Mouse (Mus musculus) embryonic facial prominence, embryonic 11.5 days (tissue): ENCODE measurements around the gene Olfr639. TPM values are rescaled to one million over a fixed set of nuclear protein-coding genes. Genes with fewer than 3 reads are reported as not detected.
"Not testable (repeated sequence)": the region's sequence is repeated elsewhere in the genome, so short reads cannot be mapped to it uniquely, and the experiment has no call there.

Source experiments
- ATAC-seq: fragments of 200-750 bp; cut with Nextera tagmentation; replicated peaks from 2 replicates; pipeline ENCODE4 v1.8.0; 2017; ENCODE audit warnings: low read depth; ENCODE audit not compliant: insufficient number of reproducible peaks, low FRiP score, low TSS enrichment
- DNase-seq: peaks from one replicate; pipeline ENCODE4 v3.0.0-alpha.2; 2015; ENCODE audit warnings: low spot score
- H3K27ac ChIP-seq: fragments of 300-500 bp; sonication (generic); replicated peaks from 2 replicates; pipeline ENCODE4 v1.5.1; 2014; ENCODE audit warnings: mild to moderate bottlenecking, low read depth, low read length, control low read depth
- H3K27me3 ChIP-seq: fragments of 300-500 bp; sonication (generic); 2 replicates; pipeline ENCODE4 v1.6.1; 2014; ENCODE audit warnings: mild to moderate bottlenecking, low read length, moderate library complexity, mixed read lengths; ENCODE audit not compliant: control insufficient read depth, insufficient read depth
- H3K36me3 ChIP-seq: fragments of 300-500 bp; sonication (generic); replicated peaks from 2 replicates; pipeline ENCODE4 v1.6.1; 2014; ENCODE audit warnings: low read depth, mild to moderate bottlenecking, low read length, moderate library complexity, mixed read lengths; ENCODE audit not compliant: control insufficient read depth, insufficient read depth
- H3K4me1 ChIP-seq: fragments of 300-500 bp; sonication (generic); 2 replicates; pipeline ENCODE4 v1.6.1; 2014; ENCODE audit warnings: low read length, mixed read lengths; ENCODE audit not compliant: control insufficient read depth, insufficient read depth
- H3K4me2 ChIP-seq: fragments of 300-500 bp; sonication (generic); 2 replicates; pipeline ENCODE4 v1.6.1; 2014; ENCODE audit warnings: low read depth, mild to moderate bottlenecking, control low read depth, low read length, moderate library complexity
- H3K4me3 ChIP-seq: fragments of 300-500 bp; sonication (generic); 2 replicates; pipeline ENCODE4 v1.5.1; 2014; ENCODE audit warnings: low read depth, low read length, control low read depth
- H3K9ac ChIP-seq: fragments of 300-500 bp; sonication (generic); replicated peaks from 2 replicates; pipeline ENCODE4 v1.6.1; 2014; ENCODE audit warnings: mild to moderate bottlenecking, control low read depth, low read length
- H3K9me3 ChIP-seq: fragments of 300-500 bp; sonication (generic); replicated peaks from 2 replicates; pipeline ENCODE4 v1.6.1; 2016; ENCODE audit warnings: mild to moderate bottlenecking, low read length, inconsistent platforms, mixed read lengths; ENCODE audit not compliant: control insufficient read depth
- WGBS: fragments of 180-500 bp; shearing (Covaris S2); extraction: QIAGEN DNeasy Blood & Tissue Kit; methylation state at CpG from one replicate; pipeline ENCODE4 v1.1.7; 2014; 5-methylcytosine and 5-hydroxymethylcytosine counted together
- polyA plus RNA-seq: library from polyadenylated mRNA; unstranded; fragments of >200 nt; fragmentation: Nextera tagmentation; extraction: Ambion mirVana; gene quantifications from 2 replicates; pipeline ENCODE4 v1.2.1, GENCODE M21; 2014

Olfr639 gene
- polyA plus RNA-seq, 1 experiment from 2014 or later, result not detected

DNA sequence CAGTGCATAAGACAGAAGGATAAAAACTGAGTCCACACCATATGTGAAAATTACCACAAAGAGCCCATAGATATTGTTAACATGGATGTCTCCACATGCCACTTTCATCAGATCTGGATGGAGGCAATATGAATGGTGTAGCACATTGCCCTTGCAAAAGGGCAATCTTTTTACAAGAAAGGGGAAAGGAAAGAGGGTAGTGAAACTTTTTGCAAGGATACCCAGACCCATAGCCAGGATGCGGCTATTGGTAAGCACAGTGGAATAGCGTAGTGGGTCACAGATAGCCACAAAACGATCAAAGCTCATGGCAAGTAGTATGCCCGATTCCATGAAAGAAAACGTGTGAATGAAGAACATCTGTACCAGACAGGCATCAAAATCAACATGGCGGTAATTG lies 4.5 kb upstream of the Olfr639 start:
- H3K4me2 ChIP-seq, result no peak overlapping the region
- H3K27me3 ChIP-seq, result no peaks in the 10 kb centered on the region
- no peak overlapping the region for H3K9ac ChIP-seq
- 93% methylated on average over 6 of the region's 6 CpGs for WGBS
- ATAC-seq (no peak), DNase-seq (no peak)
- H3K9me3 ChIP-seq, result no peaks in the 10 kb centered on the region
- no peak overlapping the region for H3K27ac ChIP-seq
- no peaks in the 10 kb centered on the region for H3K36me3 ChIP-seq
- no peaks in the 10 kb centered on the region for H3K4me1 ChIP-seq
- H3K4me3 ChIP-seq, result no peak overlapping the region

DNA sequence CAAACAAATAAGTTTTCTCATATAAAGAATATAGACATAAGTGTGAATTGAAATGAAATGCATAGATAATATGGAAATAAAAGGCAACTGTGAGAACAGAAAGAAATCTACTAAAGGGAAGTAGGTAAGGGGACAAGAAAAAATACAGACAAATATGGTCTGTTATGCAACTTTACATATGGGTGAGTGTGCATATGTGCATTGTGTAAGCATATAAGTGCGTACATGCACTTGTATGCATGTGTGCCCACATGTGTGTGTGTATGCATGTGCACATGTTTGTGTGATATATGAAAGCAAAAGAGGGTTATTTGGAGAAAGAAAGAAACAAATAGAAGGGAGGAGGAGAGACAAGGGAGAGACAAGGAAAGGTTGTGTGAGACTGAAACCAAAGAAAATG lies 1.9 kb upstream of the Olfr639 start:
- ATAC-seq, result no peak
- 87% methylated on average over 1 of the region's 1 CpGs for WGBS
- DNase-seq, result no peak
- H3K9me3 ChIP-seq, result no peaks in the 10 kb centered on the region
- H3K36me3 ChIP-seq, result no peaks in the 10 kb centered on the region
- H3K27me3 ChIP-seq, result no peaks in the 10 kb centered on the region
- no peak overlapping the region for H3K4me3 ChIP-seq
- no peak overlapping the region for H3K9ac ChIP-seq
- no peak overlapping the region for H3K4me2 ChIP-seq
- no peaks in the 10 kb centered on the region for H3K4me1 ChIP-seq
- no peak overlapping the region for H3K27ac ChIP-seq

DNA sequence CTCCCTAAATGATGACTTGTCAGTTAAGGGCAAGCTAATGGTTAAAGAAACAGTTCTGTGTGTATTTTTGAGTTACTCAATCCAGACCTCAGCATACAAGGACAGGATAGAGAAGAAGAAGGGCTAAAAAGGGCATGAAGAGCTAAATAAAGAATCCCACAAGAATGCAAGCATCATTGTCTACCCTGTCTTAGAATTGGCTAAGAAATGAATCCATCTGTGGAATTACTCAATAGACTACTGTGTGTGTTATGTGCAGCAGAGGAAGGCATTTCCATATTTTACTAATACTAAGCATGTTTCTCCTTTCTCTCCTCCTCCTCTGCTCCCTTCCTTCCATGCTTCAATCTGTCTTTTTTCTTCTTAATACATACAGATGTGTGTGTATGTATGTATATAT lies 18.0 kb downstream of the Olfr639 start:
- Histone ChIP-seq H3K4me2 (no peak overlapping the region), H3K36me3 (no peaks in the 10 kb centered on the region), H3K27me3 (no peaks in the 10 kb centered on the region), H3K9ac (no peak overlapping the region), H3K4me3 (no peak overlapping the region), H3K27ac (no peak overlapping the region), H3K9me3 (no peaks in the 10 kb centered on the region), H3K4me1 (no peaks in the 10 kb centered on the region)
- DNase-seq, result no peak
- ATAC-seq, result no peak

DNA sequence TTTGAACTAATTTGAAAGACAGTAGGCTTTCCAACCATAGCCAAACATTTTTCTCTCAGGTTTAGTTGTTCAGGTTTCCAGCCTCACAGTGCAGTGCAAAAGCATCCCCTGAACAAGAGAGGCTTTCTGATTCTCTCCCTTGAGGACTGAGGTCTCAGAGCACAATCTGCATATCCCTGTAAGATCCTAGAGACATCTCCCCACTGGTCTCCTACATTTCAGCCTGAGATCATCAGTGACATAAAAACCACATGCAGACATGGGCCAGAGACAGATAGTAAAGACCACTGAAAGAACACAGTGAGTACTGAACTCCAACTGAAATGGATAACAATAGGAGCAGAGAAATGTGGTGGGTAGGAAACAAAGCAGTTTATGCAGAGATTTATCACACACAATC lies 18.7 kb downstream of the Olfr639 start, which contains the start of gene Olfr638:
Gene Olfr638, plus strand, starts transcription at position 301 of the 400 bp plus-strand sequence.
- Histone ChIP-seq H3K4me3 (no peak within 1 kb of the TSS), H3K36me3 (no peaks in the 10 kb centered on the region), H3K9me3 (no peaks in the 10 kb centered on the region), H3K4me1 (no peaks in the 10 kb centered on the region), H3K4me2 (no peak within 1 kb of the TSS), H3K27ac (no peak within 1 kb of the TSS), H3K27me3 (no peaks in the 10 kb centered on the region), H3K9ac (no peak within 1 kb of the TSS)
- DNase-seq (no peak), ATAC-seq (no peak)

- H3K27me3 ChIP-seq, result no peaks in the 10 kb centered on the region
- DNase-seq (no peak), ATAC-seq (no peak)
- no peak overlapping the region for H3K4me3 ChIP-seq
- 56% methylated on average over 1 of the region's 1 CpGs for WGBS
- no peak overlapping the region for H3K9ac ChIP-seq
- H3K36me3 ChIP-seq, result no peaks in the 10 kb centered on the region
- H3K4me1 ChIP-seq, result no peaks in the 10 kb centered on the region
- no peak overlapping the region for H3K27ac ChIP-seq
- no peaks in the 10 kb centered on the region for H3K9me3 ChIP-seq
- H3K4me2 ChIP-seq, result no peak overlapping the region
Measured at GRCm38 (mm10) chr7:103971782-103972181, 45.3 kb downstream of the Olfr639 start.

GRCm38 (mm10) chr7:103970852-103971251 lies 46.3 kb downstream of the Olfr639 start, which contains the start of gene Olfr635:
TSS of gene Olfr635 (plus strand) at chr7:103971152.
- no peaks in the 10 kb centered on the region for H3K9me3 ChIP-seq
- H3K27me3 ChIP-seq, result no peaks in the 10 kb centered on the region
- no peak within 1 kb of the TSS for H3K27ac ChIP-seq
- WGBS, result 69% methylated on average over 1 of the region's 1 CpGs
- no peak for ATAC-seq
- no peak within 1 kb of the TSS for H3K4me3 ChIP-seq
- no peak within 1 kb of the TSS for H3K9ac ChIP-seq
- no peaks in the 10 kb centered on the region for H3K4me1 ChIP-seq
- no peak for DNase-seq
- no peaks in the 10 kb centered on the region for H3K36me3 ChIP-seq
- H3K4me2 ChIP-seq, result no peak within 1 kb of the TSS

DNA sequence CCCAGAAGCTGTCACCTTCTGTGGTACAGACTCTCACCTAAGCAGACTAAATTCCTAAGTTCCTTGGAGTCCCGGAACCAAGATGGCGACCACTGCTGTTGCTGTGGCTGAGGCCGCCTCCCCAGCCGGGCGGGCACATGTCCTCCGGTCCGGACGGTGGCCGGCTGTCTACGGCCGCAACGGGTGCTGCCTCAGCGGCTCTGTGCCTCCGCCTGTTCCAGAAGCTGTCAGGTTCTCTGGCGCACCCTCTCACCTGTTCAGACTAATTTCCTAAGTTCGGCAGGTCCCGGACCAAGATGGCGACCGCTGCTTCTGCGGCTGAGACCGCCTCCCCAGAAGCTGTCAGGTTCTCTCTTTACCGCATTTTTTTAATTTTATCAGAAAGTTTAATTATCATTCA lies 50.2 kb downstream of the Olfr639 start:
- H3K27me3 ChIP-seq, H3K27ac ChIP-seq, ATAC-seq, H3K4me3 ChIP-seq, H3K9ac ChIP-seq, DNase-seq, H3K4me1 ChIP-seq, H3K36me3 ChIP-seq, H3K4me2 ChIP-seq, H3K9me3 ChIP-seq: not testable (repeated sequence)
- 95% methylated on average over 22 of the region's 22 CpGs for WGBS
